ENCODE assay signal across 8 mouse cellular contexts in genomic region chr6:97104264-97104852, GRCm38 (mm10). TPM values are rescaled to one million over a fixed set of nuclear protein-coding genes. Genes with fewer than 3 reads are reported as not detected.
A peak's percentile ranks its signal among the peaks of the same experiment; 100 is the strongest.
DNase-seq lines count a peak whose midpoint lies in the region; ATAC-seq and TF ChIP-seq lines count a peak whose summit lies in the region.

No protein-coding gene starts in this region.

- TF ChIP-seq CTCF in hindbrain, postnatal 0 days (IDR thresholded peaks at IDR 0.05; ENCODE audit: low read depth): peak; percentile 65
- peak; percentile 28 for TF ChIP-seq CTCF in C2C12 (IDR thresholded peaks at IDR 0.05; ENCODE audit: control insufficient read depth, insufficient read depth, insufficient read length)

- peaks cover 3% of the 10 kb centered on the region; the same call in 1 of the 2 replicates for H3K27me3 ChIP-seq in hindbrain, postnatal 0 days (ENCODE audit: insufficient read depth, low read length)
- no peaks in the 10 kb centered on the region for H3K27me3 ChIP-seq in hindbrain, embryonic 14.5 days (ENCODE audit: control insufficient read depth, insufficient read depth, low read length)
- H3K27me3 ChIP-seq in C2C12 (ENCODE audit: control insufficient read depth, insufficient read depth, insufficient read length): peaks cover 6% of the 10 kb centered on the region
- H3K27me3 ChIP-seq in kidney, embryonic 14.5 days (ENCODE audit: control insufficient read depth, insufficient read depth, low read length): no peaks in the 10 kb centered on the region

- no peak overlapping the region for H3K27ac ChIP-seq in hindbrain, postnatal 0 days
- H3K27ac ChIP-seq in hindbrain, embryonic 14.5 days: no peak overlapping the region
- no peak overlapping the region for H3K27ac ChIP-seq in kidney, embryonic 14.5 days (ENCODE audit: low read depth, low read length)

- H3K4me3 ChIP-seq in hindbrain, postnatal 0 days (ENCODE audit: low read length): no peak overlapping the region
- H3K4me3 ChIP-seq in hindbrain, embryonic 14.5 days (replicated peaks; ENCODE audit: low read length): no peak overlapping the region
- H3K4me3 ChIP-seq in C2C12 (ENCODE audit: insufficient read depth, poor library complexity, severe bottlenecking): no peak overlapping the region
- no peak overlapping the region for H3K4me3 ChIP-seq in kidney, embryonic 14.5 days (ENCODE audit: low read length)

- peak; percentile 14 for DNase-seq in hindbrain, postnatal 0 days (ENCODE audit: low spot score)
- no peak for DNase-seq in hindbrain, embryonic 14.5 days (ENCODE audit: low spot score)
- DNase-seq in R1 (ENCODE audit: low read depth, low spot score): peak; percentile 70
- DNase-seq in c-Kit-positive CD71-positive TER-119-positive erythroid progenitor cells, embryonic 14.5 days (ENCODE audit: low spot score): no peak
- DNase-seq in urinary bladder, postnatal 10 days (ENCODE audit: low spot score): no peak
- no peak for DNase-seq in gastrocnemius, adult 18-20 months (ENCODE audit: low spot score)

- H3K4me2 ChIP-seq in hindbrain, postnatal 0 days (ENCODE audit: low read depth, low read length): no peak overlapping the region
- H3K4me2 ChIP-seq in hindbrain, embryonic 14.5 days (replicated peaks): no peak overlapping the region
- H3K4me2 ChIP-seq in kidney, embryonic 14.5 days (replicated peaks; ENCODE audit: low read depth, low read length): no peak overlapping the region

- no peak overlapping the region for H3ac ChIP-seq in C2C12 (ENCODE audit: control insufficient read depth, insufficient read length, low read depth)

- no peaks in the 10 kb centered on the region for H3K79me2 ChIP-seq in C2C12 (ENCODE audit: control insufficient read depth, insufficient read depth)

- no peaks in the 10 kb centered on the region for H3K36me3 ChIP-seq in hindbrain, postnatal 0 days (ENCODE audit: insufficient read depth, low read length)
- H3K36me3 ChIP-seq in hindbrain, embryonic 14.5 days (replicated peaks; ENCODE audit: control insufficient read depth, insufficient read depth): no peaks in the 10 kb centered on the region
- no peaks in the 10 kb centered on the region for H3K36me3 ChIP-seq in C2C12 (ENCODE audit: control insufficient read depth, insufficient read depth)
- H3K36me3 ChIP-seq in kidney, embryonic 14.5 days (ENCODE audit: control insufficient read depth, insufficient read depth, low read length): no peaks in the 10 kb centered on the region

- H3K9me3 ChIP-seq in hindbrain, postnatal 0 days (ENCODE audit: low read length): no peaks in the 10 kb centered on the region
- no peaks in the 10 kb centered on the region for H3K9me3 ChIP-seq in hindbrain, embryonic 14.5 days (ENCODE audit: control insufficient read depth, low read length)
- no peaks in the 10 kb centered on the region for H3K9me3 ChIP-seq in kidney, embryonic 14.5 days (ENCODE audit: control insufficient read depth, low read length)

- no peaks in the 10 kb centered on the region; the same call in 1 of the 2 replicates for H3K4me1 ChIP-seq in hindbrain, postnatal 0 days (ENCODE audit: insufficient read depth, low read length)
- peaks cover 16% of the 10 kb centered on the region for H3K4me1 ChIP-seq in hindbrain, embryonic 14.5 days (replicated peaks; ENCODE audit: control insufficient read depth, insufficient read depth, low read length)
- H3K4me1 ChIP-seq in kidney, embryonic 14.5 days (ENCODE audit: control insufficient read depth, insufficient read depth, low read length): no peaks in the 10 kb centered on the region

- ATAC-seq in hindbrain, postnatal 0 days: no peak; the same call in 1 of the 2 replicates
- ATAC-seq in hindbrain, embryonic 14.5 days (ENCODE audit: low FRiP score): no peak
- peak; percentile 25; the same call in 1 of the 2 replicates for ATAC-seq in kidney, embryonic 14.5 days (ENCODE audit: low FRiP score, low TSS enrichment)

- no peak overlapping the region for H3K9ac ChIP-seq in hindbrain, postnatal 0 days (replicated peaks; ENCODE audit: low read length)
- H3K9ac ChIP-seq in hindbrain, embryonic 14.5 days: no peak overlapping the region
- no peak overlapping the region for H3K9ac ChIP-seq in kidney, embryonic 14.5 days (ENCODE audit: low read depth, low read length)

- WGBS in hindbrain, postnatal 0 days: 81% methylated on average over 7 of the region's 7 CpGs
- 81% methylated on average over 7 of the region's 7 CpGs for WGBS in hindbrain, embryonic 14.5 days
- WGBS in kidney, embryonic 14.5 days: 68% methylated on average over 7 of the region's 7 CpGs

- no peaks in the 10 kb centered on the region for H3K79me3 ChIP-seq in C2C12 (ENCODE audit: low read depth)

TF ChIP-seq in C2C12, 6 proteins besides CTCF, POLR2A, EP300 and RAD21:
- TF ChIP-seq FOSL1 (IDR thresholded peaks at IDR 0.05; ENCODE audit: insufficient read depth, low read length, poor library complexity, severe bottlenecking) (no peak), USF1 (IDR thresholded peaks at IDR 0.05; ENCODE audit: low read depth) (no peak), CEBPB (IDR thresholded peaks at IDR 0.05; ENCODE audit: low read depth) (no peak), MYOD1 (IDR thresholded peaks at IDR 0.05; ENCODE audit: control insufficient read depth, insufficient read length, low read depth) (no peak)

RNA-seq across cellular contexts. Expression of gene Fam19a4, which starts 44.1 kb away (rescaled TPM):
- 1.8 and 3.1 TPM in 2 replicates for total RNA-seq in hindbrain, postnatal 0 days (2014; rRNA removed)
- polyA plus RNA-seq in hindbrain, postnatal 0 days (2015; fragmentation: Nextera tagmentation; extraction: Ambion mirVana): 3.0 and 3.1 TPM in 2 replicates
- polyA plus RNA-seq in hindbrain, embryonic 14.5 days (2014; fragmentation: Nextera tagmentation; extraction: Ambion mirVana): 2.6 and 3.7 TPM in 2 replicates
- not detected for polyA plus RNA-seq in C2C12 (2012; fragmentation: generic; extraction: Trizol)
- 0.96 and 1.1 TPM in 2 replicates for polyA plus RNA-seq in kidney, embryonic 14.5 days (2014; fragmentation: Nextera tagmentation; extraction: Ambion mirVana)
- under 1 TPM; 0.26 to 0.37 TPM for total RNA-seq in gastrocnemius, adult 18-20 months (2021)

RNA-seq across cellular contexts. Expression of gene Eogt, which starts 44.6 kb away (rescaled TPM):
- total RNA-seq in hindbrain, postnatal 0 days (2014; rRNA removed): 32.7 and 33.7 TPM in 2 replicates
- 10.3 and 11.4 TPM in 2 replicates for polyA plus RNA-seq in hindbrain, postnatal 0 days (2015; fragmentation: Nextera tagmentation; extraction: Ambion mirVana)
- 9.8 and 10.8 TPM in 2 replicates for polyA plus RNA-seq in hindbrain, embryonic 14.5 days (2014; fragmentation: Nextera tagmentation; extraction: Ambion mirVana)
- polyA plus RNA-seq in C2C12 (2012; fragmentation: generic; extraction: Trizol): 4.9 TPM
- polyA plus RNA-seq in kidney, embryonic 14.5 days (2014; fragmentation: Nextera tagmentation; extraction: Ambion mirVana): 7.0 and 18.0 TPM in 2 replicates
- 1 to 10 TPM; 4.4 to 9.2 TPM for total RNA-seq in gastrocnemius, adult 18-20 months (2021)

Comparison
In these comparisons a context has a peak if more than half of its experiments do, and no peak if none do; other contexts are left out.
1. DNase-seq: peak in hindbrain, postnatal 0 days (single experiment) and R1 (single experiment); none in hindbrain, embryonic 14.5 days (single experiment), c-Kit-positive CD71-positive TER-119-positive erythroid progenitor cells, embryonic 14.5 days (single experiment), urinary bladder, postnatal 10 days (single experiment) and gastrocnemius, adult 18-20 months (single experiment).